11 mouse cellular contexts compared by ENCODE assay signal in genomic region chr17:8935604-8936003, GRCm38 (mm10). TPM values are rescaled to one million over a fixed set of nuclear protein-coding genes. Genes with fewer than 3 reads are reported as not detected.
DNase-seq lines count a peak whose midpoint lies in the region; ATAC-seq and TF ChIP-seq lines count a peak whose summit lies in the region.
"Had no signal": no experiment of that assay in that cellular context is flagged by ENCODE, and none has a peak within 500 bp of the region (broad histone marks: within the 10 kb centered on the region; RNA-seq: fewer than 3 reads in every experiment).

No protein-coding gene starts in this region.

- DNase-seq in kidney, postnatal 0 days (ENCODE audit: low spot score), result peak; percentile 86
- no peak for DNase-seq in kidney, adult 11 months
- peak; percentile 52 for DNase-seq in Muller cell, postnatal 12 days (ENCODE audit: inconsistent ontology term)
- peak; percentile 82 for DNase-seq in brain, embryonic 14.5 days (ENCODE audit: low read depth)
- no peak for DNase-seq in cerebellum, postnatal 10 days
- DNase-seq in testis, postnatal 10 days (ENCODE audit: low spot score), result no peak
- DNase-seq: cerebellum, adult 18-20 months had no signal

- 0 out of 2 replicates have a peak overlapping the region, but pooled peaks have one; percentile 5 for H3K4me2 ChIP-seq in kidney, postnatal 0 days (ENCODE audit: low read length)
- H3K4me2 ChIP-seq in hindbrain, embryonic 16.5 days (ENCODE audit: low read length), result no peak overlapping the region
- no peak overlapping the region for H3K4me2 ChIP-seq in intestine, embryonic 16.5 days (ENCODE audit: low read depth, low read length)

- H3K27me3 ChIP-seq in kidney, postnatal 0 days (ENCODE audit: insufficient read depth, low read length), result peaks cover 4% of the 10 kb centered on the region; the same call in 1 of the 2 replicates
- no peaks in the 10 kb centered on the region for H3K27me3 ChIP-seq in hindbrain, embryonic 16.5 days (replicated peaks; ENCODE audit: control insufficient read depth, insufficient read depth, low read length)
- no peaks in the 10 kb centered on the region for H3K27me3 ChIP-seq in intestine, embryonic 16.5 days (replicated peaks; ENCODE audit: control insufficient read depth, insufficient read depth, low read length)

- no peaks in the 10 kb centered on the region for H3K36me3 ChIP-seq in kidney, postnatal 0 days (ENCODE audit: insufficient read depth, low read length)
- H3K36me3 ChIP-seq in hindbrain, embryonic 16.5 days (ENCODE audit: control insufficient read depth, insufficient read depth, low read length), result no peaks in the 10 kb centered on the region
- H3K36me3 ChIP-seq in intestine, embryonic 16.5 days (ENCODE audit: control insufficient read depth, insufficient read depth, low read length), result no peaks in the 10 kb centered on the region
- H3K36me3 ChIP-seq: limb, embryonic 10.5 days had no signal

- H3K9me3 ChIP-seq in kidney, postnatal 0 days (replicated peaks; ENCODE audit: low read length), result no peaks in the 10 kb centered on the region
- no peaks in the 10 kb centered on the region for H3K9me3 ChIP-seq in hindbrain, embryonic 16.5 days (ENCODE audit: control insufficient read depth, low read length)
- no peaks in the 10 kb centered on the region for H3K9me3 ChIP-seq in intestine, embryonic 16.5 days (ENCODE audit: control insufficient read depth, low read length)
- H3K9me3 ChIP-seq: limb, embryonic 10.5 days had no signal

- WGBS in kidney, postnatal 0 days, result 21% methylated on average over 12 of the region's 12 CpGs
- WGBS in hindbrain, embryonic 16.5 days, result 36% methylated on average over 12 of the region's 12 CpGs
- 28% methylated on average over 12 of the region's 12 CpGs for WGBS in intestine, embryonic 16.5 days

- H3K4me1 ChIP-seq in kidney, postnatal 0 days (replicated peaks; ENCODE audit: insufficient read depth, low read length), result no peaks in the 10 kb centered on the region
- no peaks in the 10 kb centered on the region for H3K4me1 ChIP-seq in hindbrain, embryonic 16.5 days (ENCODE audit: control insufficient read depth, insufficient read depth, low read depth, low read length)
- H3K4me1 ChIP-seq in intestine, embryonic 16.5 days (ENCODE audit: control insufficient read depth, insufficient read depth, low read length), result no peaks in the 10 kb centered on the region
- H3K4me1 ChIP-seq: limb, embryonic 10.5 days had no signal

- no peak overlapping the region for H3K9ac ChIP-seq in kidney, postnatal 0 days (ENCODE audit: low read depth, low read length)
- H3K9ac ChIP-seq in hindbrain, embryonic 16.5 days (ENCODE audit: low read depth, low read length), result no peak overlapping the region
- no peak overlapping the region for H3K9ac ChIP-seq in intestine, embryonic 16.5 days (ENCODE audit: low read depth, low read length)

- ATAC-seq in kidney, postnatal 0 days (replicated peaks; ENCODE audit: low FRiP score, low read depth), result peak; percentile 91
- ATAC-seq in hindbrain, embryonic 16.5 days, result peak; percentile 60
- no peak for ATAC-seq in intestine, embryonic 16.5 days
- ATAC-seq: intestine, postnatal 0 days had no signal

- no peak for TF ChIP-seq CTCF in kidney, postnatal 0 days (IDR thresholded peaks at IDR 0.05; ENCODE audit: low read depth)
- TF ChIP-seq CTCF in brain, embryonic 14.5 days (IDR thresholded peaks at IDR 0.05; ENCODE audit: borderline replicate concordance, extremely low read depth, insufficient read depth, insufficient read length), result no peak

- no peak overlapping the region for H3K4me3 ChIP-seq in kidney, postnatal 0 days (replicated peaks; ENCODE audit: low read depth, low read length)
- H3K4me3 ChIP-seq in hindbrain, embryonic 16.5 days (ENCODE audit: low read length), result no peak overlapping the region
- no peak overlapping the region for H3K4me3 ChIP-seq in intestine, embryonic 16.5 days (ENCODE audit: low read length)
- H3K4me3 ChIP-seq: limb, embryonic 10.5 days had no signal

- TF ChIP-seq POLR2A in brain, embryonic 14.5 days (IDR thresholded peaks at IDR 0.05; ENCODE audit: borderline replicate concordance, extremely low read depth, insufficient read depth, insufficient read length, poor library complexity, severe bottlenecking), result no peak

- no peak overlapping the region for H3K27ac ChIP-seq in kidney, postnatal 0 days
- no peak overlapping the region for H3K27ac ChIP-seq in hindbrain, embryonic 16.5 days (ENCODE audit: low read depth, low read length)
- H3K27ac ChIP-seq in intestine, embryonic 16.5 days (ENCODE audit: low read length), result no peak overlapping the region
- H3K27ac ChIP-seq: limb, embryonic 10.5 days had no signal

RNA-seq across cellular contexts. Expression of gene 1700010I14Rik, which starts 52.5 kb away (rescaled TPM):
- 1.9 and 2.1 TPM in 2 replicates for polyA plus RNA-seq in kidney, postnatal 0 days (2015; fragmentation: Nextera tagmentation; extraction: Ambion mirVana)
- 1.8 and 2.4 TPM in 2 replicates for polyA plus RNA-seq in brain, embryonic 14.5 days (2012; rRNA removed)
- 2.4 TPM in 2 replicates for polyA plus RNA-seq in hindbrain, embryonic 16.5 days (2015; fragmentation: Nextera tagmentation; extraction: Ambion mirVana)
- polyA plus RNA-seq in intestine, embryonic 16.5 days (2015; fragmentation: Nextera tagmentation; extraction: Ambion mirVana), result 1.0 and 1.2 TPM in 2 replicates

Comparison
In these comparisons a context has a peak if more than half of its experiments do, and no peak if none do; other contexts are left out.
1. DNase-seq: peak in kidney, postnatal 0 days (single experiment), Muller cell, postnatal 12 days (single experiment) and brain, embryonic 14.5 days (single experiment); none in kidney, adult 11 months (single experiment), cerebellum, postnatal 10 days (0 of 2) and testis, postnatal 10 days (single experiment).